Mouse (Mus musculus) urinary bladder, postnatal 4 days (tissue): ENCODE measurements around the gene Dnah9.
A peak's percentile ranks its signal among the peaks of the same experiment; 100 is the strongest.

ENCODE experiments used
- DNase-seq, 2 experiments: peaks; one replicate each; pipeline ENCODE4 v3.0.0; 2021 to 2022; ENCODE audit warnings: low spot score in 2 of 2

Dnah9 gene

GRCm38 (mm10) chr11:65927962-65928361 lies 240.4 kb downstream of the Dnah9 start:
- DNase-seq = no peak

DNA sequence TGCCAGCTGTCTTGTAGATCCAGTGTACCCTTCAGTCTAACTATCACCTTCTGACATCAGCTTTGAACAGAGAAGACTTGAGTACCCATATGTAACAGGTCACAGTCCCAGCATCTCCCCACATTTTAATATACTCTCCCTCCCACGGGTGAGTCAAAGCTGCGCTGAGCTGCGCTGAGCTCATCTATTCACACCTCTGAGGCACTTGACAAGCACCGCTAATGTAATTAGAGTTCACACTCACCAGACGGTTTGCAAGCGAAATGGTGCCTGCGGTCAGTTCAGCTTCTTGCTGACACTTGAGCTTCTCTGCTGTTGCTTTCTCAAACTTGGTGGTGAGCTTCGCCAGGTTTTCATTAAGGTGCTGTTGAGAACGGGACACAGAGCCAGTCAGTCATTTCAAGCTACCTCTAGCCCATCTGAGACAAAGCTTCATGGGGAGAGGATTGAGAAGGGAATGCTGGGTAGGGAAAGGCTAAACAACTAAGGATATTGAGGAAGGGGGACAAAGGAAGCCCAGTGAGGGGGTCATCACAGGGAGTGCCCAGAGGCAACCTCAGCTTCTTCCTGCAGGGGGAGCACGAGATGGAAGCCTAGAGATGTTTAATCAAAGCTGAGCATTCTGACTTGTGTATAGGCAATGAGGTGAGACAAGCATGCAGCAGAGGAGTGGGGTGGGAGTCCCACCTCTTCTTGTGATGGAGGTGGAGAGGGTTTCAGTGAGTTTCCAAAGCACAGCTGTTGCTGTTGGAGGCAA lies 249.7 kb downstream of the Dnah9 start:
- no peak for DNase-seq

- no peak for DNase-seq
Observed at GRCm38 (mm10) chr11:65909195-65909594, 259.2 kb downstream of the Dnah9 start.

- DNase-seq = no peak
Observed at GRCm38 (mm10) chr11:65905487-65905886, 262.9 kb downstream of the Dnah9 start.

DNA sequence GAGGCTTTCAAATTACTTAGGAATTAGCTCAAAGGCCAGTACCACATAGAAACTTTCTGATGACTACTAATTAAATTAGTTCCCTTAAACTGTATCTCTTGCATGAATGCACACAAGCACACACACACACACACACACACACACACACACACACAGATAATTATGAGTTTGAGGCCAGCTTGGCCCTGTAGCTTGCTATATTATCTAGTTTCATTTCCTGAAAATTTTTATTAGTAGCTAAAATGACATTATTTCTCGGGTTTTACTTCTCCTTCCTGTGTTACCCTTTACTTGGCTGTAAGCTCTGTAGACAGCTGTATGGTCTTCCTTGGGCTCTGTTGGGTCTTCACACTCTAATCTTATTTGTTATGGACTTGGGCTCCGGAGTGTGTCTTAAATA lies 264.4 kb downstream of the Dnah9 start:
- no peak for DNase-seq

DNA sequence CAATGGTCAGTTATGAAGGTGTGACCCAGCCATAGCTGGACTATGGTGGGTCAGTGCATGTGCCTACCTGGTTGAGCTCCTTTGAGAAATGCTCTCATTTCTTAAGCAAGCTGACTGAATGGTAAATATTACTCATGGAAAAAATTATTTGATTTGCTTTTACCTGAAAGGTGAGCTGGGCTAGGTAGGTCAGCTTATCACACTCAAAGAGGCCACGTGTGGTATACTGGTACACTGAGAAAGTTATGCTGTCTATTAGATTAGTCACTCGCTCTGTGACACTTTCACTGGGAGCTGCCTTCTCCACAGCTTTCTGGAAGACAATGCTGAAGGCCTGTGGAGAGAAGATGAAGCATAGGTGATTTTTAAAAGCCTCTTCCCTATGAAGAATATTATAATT lies 286.9 kb downstream of the Dnah9 start:
- DNase-seq = no peak

DNA sequence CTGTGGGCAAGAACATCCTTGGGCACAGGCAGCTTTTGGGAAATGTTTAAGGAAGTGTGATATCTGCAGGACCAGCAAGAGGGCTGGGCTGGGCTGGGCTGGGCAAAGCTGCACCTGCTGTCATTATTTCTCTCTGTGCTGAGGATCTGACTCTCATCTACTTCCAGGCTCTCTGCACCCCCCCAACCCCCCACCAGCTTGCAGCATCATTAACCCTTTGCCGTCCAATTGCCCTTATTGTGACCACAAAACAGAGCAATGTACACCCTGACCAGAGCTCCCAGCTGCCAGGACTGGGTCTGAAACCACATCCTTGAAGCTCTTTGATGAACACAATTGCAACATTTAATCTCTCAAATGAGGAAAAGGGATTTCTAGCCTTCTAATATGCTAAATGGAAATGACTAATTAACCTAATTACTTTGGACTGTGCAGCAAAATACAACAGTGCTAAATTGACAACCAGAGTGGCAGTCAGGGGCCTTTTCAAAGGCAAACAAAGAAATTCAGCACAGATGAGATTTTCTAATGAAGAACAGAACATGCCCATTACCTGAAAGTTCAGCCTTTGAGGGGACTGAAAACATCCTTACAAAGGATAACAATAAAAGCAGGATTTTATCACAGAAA lies 291.1 kb downstream of the Dnah9 start:
- DNase-seq = no peak

DNA sequence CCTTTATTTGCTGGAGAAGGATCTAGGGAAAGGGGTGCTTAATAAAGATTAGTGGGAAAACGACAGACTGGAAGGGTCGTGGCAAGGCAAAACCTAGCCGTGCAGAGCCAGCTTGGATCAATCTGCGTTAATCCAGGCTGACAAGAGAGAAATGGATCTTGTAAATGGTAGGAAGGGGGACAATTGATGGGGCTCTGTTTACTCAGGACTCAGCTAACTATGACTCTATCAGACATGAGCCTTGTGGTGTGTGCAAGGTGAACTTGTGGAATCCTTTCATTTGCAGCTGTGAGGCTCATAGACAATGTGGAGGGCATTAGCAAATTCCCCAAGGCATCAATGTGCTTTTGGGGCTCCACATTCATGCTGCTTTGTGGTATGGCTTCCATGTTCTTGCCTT lies 306.9 kb downstream of the Dnah9 start:
- no peak for DNase-seq

DNA sequence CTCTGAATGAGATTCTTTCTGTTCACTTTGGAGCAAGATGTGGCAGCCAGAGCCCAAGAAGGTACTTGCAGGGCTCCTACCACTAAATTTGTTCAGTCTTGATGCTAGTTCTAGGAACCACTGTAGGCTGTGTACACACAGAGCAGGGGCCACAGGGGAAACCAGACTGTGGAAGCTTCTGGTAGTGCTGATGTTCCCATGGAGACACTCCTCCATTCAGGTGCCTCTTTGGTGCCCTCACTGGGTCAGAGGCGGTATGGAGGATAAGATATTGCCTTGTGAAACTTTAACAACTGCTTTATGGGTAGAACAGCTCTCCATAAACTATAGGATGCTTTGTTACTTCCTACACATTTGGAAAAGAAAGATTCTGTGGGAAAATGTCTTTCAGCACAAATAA lies 316.3 kb downstream of the Dnah9 start:
- DNase-seq = no peak

- DNase-seq = no peak
Observed at GRCm38 (mm10) chr11:65846446-65846845, 321.9 kb downstream of the Dnah9 start.

GRCm38 (mm10) chr11:65838999-65839398 lies 329.4 kb downstream of the Dnah9 start:
- no peak for DNase-seq

DNA sequence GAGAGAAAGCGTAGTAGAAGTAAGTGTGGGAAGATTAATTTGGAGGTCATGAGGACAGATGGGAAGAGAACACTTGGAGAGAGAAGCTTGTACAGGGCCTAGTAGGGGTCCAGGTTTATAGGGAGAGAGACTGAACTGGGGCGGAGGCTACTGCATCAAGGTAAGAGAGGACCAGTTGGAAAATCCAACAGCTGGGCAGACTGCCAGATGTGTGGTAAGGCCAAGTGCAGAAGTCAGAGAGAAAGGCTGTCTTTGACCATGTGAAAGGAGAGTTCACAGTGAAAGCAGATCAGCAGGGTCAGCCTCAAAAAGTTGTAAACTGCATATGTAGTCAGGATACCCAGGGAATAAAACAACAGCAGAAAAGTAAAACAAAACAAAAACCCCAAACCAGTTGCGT lies 343.8 kb downstream of the Dnah9 start:
- no peak for DNase-seq

DNA sequence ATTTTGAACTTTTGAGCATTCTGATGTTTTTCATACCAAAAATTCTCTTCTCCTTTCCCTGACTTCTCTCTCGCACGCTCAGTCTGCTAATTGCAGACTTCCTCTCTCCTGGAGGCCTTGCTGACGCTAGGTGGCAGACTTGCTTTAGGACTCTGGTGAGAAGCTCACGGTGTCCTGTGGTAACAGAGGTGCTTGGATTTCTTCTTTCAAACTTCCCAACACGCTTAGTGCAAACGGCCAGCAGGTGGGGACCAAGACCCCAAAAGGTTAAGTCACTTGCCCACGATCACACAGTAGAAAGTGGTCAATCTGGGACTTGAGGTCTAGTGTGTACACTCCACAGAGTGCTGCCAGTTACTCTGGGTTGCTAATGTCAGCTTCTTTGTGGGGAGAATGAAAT lies 347.5 kb downstream of the Dnah9 start:
- DNase-seq = peak; percentile 32 to 76

- no peak for DNase-seq
Observed at GRCm38 (mm10) chr11:65820280-65820679, 348.1 kb downstream of the Dnah9 start.

DNA sequence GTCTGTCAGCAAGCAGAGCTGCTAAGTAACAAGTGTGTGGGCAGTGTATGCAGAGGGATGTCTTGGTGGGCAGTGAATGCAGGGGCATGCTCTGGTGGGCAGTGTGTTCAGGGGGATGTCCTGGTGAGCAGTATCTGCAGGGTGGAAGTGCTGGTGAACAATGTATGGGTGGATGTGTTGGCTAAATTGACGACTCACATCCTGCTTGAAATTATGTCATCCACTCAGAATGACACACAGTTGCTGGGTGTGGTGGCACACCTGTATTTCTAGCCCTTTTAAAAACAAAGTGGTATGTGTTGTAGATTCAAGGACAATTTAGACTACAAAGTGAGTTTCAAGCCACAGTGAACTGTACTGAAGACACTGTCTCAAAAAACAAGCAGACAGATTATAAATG lies 350.2 kb downstream of the Dnah9 start:
- no peak for DNase-seq

- DNase-seq = no peak
Observed at GRCm38 (mm10) chr11:65816237-65816636, 352.1 kb downstream of the Dnah9 start.

DNA sequence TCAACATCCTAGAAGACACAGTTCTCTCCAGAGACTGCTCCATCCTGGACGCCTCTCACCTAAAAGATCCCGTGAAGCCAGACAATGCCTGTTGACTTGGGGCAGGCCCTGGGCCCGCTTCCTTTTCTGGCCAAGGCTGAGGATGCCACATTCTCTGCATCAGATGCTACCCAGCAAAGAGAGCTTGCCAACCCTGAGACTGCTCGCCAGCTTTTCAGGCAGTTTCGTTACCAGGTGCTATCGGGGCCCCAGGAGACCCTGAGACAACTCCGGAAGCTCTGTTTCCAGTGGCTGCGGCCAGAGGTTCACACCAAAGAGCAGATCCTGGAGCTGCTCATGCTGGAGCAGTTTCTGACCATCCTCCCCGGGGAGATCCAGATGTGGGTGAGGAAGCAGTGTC lies 354.0 kb downstream of the Dnah9 start:
- no peak for DNase-seq

- DNase-seq = no peak
Observed at GRCm38 (mm10) chr11:65812088-65812487, 356.3 kb downstream of the Dnah9 start.

DNA sequence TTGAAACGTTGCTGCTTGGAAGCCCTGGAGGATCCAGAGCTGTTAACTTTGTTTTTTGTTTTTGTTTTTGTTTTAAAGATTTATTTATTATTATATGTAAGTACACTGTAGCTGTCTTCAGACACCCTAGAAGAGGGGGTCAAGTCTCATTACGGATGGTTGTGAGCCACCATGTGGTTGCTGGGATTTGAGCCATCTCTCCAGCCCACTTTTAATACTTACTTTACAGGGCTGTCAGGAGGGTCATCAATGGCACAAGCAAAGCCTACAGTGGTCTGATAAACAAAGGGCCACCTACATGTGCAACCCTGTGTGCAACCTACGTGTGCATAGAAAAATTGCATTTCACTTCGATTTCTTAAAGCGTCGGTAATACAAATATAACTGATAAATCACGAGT lies 360.8 kb downstream of the Dnah9 start:
- no peak for DNase-seq

DNA sequence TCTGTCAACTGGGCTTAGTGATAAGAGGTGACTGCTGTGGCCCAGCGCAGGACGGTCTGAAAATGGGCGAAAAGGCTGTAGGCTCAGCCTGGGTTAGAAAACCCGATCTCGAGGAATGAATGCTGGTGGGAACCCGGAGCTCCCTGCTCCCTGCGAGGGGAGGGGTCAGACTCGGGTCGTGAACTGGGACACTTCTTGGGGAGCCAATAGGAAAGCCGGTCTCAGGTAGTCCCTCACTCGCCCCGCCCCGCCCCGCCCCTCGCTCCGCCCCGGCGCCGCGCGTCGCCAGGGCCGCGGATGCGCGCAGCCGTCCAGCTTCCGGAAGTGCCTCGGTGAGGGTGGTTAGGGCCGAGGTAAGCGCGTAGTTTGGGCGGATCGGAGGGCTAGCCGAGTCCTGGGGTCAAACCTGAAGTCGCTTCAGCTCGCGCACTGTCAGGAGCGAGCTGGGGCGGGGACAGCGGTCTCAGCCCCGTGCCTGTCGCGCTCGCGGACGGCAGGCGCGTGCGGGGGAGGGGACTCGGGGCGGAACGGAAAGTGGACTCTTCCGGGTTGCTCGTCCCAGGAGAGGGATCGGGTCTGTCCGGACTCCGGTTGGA lies 361.3 kb downstream of the Dnah9 start, which contains the start of gene Zkscan6:
Gene Zkscan6 (plus strand): TSS at position 267 of the 596 bp plus-strand sequence.
- peak; percentile 79 to 84 for DNase-seq

- DNase-seq = no peak
Observed at GRCm38 (mm10) chr11:65806321-65806904, 361.9 kb downstream of the Dnah9 start.

GRCm38 (mm10) chr11:65801899-65802298 lies 366.5 kb downstream of the Dnah9 start:
- DNase-seq = no peak

DNA sequence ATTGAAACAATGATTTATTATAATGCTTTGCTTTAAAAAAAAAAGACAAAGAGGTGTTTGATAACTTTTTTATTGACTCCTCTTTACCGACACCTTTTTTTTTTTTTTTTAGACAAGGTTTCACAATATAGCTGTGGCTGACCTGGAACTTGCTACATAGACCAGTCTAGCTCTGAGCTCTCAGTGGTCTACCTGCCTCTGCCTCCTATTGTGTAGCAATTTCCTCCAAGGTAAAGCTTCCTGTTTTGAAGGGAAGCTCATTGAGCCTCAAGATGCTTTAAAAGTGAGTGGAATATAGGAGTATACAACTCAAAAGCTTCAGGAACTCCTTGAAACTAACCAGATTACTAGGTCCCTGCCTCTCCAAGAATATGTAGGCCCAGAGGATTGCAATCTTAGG lies 372.5 kb downstream of the Dnah9 start:
- DNase-seq = no peak
